Mouse (Mus musculus): ENCODE measurements around the gene Vmn1r137.
"Not testable (repeated sequence)": the region's sequence is repeated elsewhere in the genome, so short reads cannot be mapped to it uniquely, and the experiment has no call there.

Gene Vmn1r137

GRCm38 (mm10) chr7:21994287-21994686 lies at the start of gene Vmn1r137:
Vmn1r137 (plus strand) TSS chr7:21994587.
- not testable (repeated sequence) for DNase-seq (ENCODE audit: low spot score)

- DNase-seq (ENCODE audit: low spot score), result not testable (repeated sequence)
Measured at GRCm38 (mm10) chr7:22028797-22029196, 34.4 kb downstream of the Vmn1r137 start, which contains the start of gene Vmn1r138. Vmn1r138 (minus strand) TSS chr7:22028897.

All from embryo, embryonic 10 days (tissue).